Mouse (Mus musculus): ENCODE data around the gene Cacna1a. TPM values are rescaled to one million over a fixed set of nuclear protein-coding genes. Genes with fewer than 3 reads are reported as not detected.
"Not testable (repeated sequence)": the region's sequence is repeated elsewhere in the genome, so short reads cannot be mapped to it uniquely, and the experiment has no call there.

Cacna1a gene
- polyA plus RNA-seq, 1 experiment from 2014 or later, result 0.74 TPM

- H3K27ac ChIP-seq, result no peak overlapping the region
- no peaks in the 10 kb centered on the region for H3K27me3 ChIP-seq
- WGBS (ENCODE audit: insufficient replicate concordance), result 71% methylated on average over 4 of the region's 4 CpGs
- no peak for DNase-seq
- no peaks in the 10 kb centered on the region for H3K36me3 ChIP-seq
- H3K4me2 ChIP-seq, result no peak overlapping the region
- H3K4me3 ChIP-seq (replicated peaks), result no peak overlapping the region
- no peak overlapping the region for H3K9ac ChIP-seq
- no peak for ATAC-seq (ENCODE audit: low read depth)
- no peaks in the 10 kb centered on the region for H3K4me1 ChIP-seq (replicated peaks)
- H3K9me3 ChIP-seq (replicated peaks), result no peaks in the 10 kb centered on the region
These were observed 94.8 kb downstream of the Cacna1a start for GRCm38 (mm10) chr8:84483004-84483403.

GRCm38 (mm10) chr8:84485366-84485765 lies 97.1 kb downstream of the Cacna1a start:
- no peak overlapping the region for H3K27ac ChIP-seq
- ATAC-seq (ENCODE audit: low read depth) (no peak), DNase-seq (no peak)
- no peaks in the 10 kb centered on the region for H3K27me3 ChIP-seq
- no peaks in the 10 kb centered on the region for H3K9me3 ChIP-seq (replicated peaks)
- no peak overlapping the region for H3K9ac ChIP-seq
- no peaks in the 10 kb centered on the region for H3K4me1 ChIP-seq (replicated peaks)
- no peak overlapping the region for H3K4me2 ChIP-seq
- H3K36me3 ChIP-seq, result no peaks in the 10 kb centered on the region
- H3K4me3 ChIP-seq (replicated peaks), result no peak overlapping the region
- WGBS (ENCODE audit: insufficient replicate concordance), result 62% methylated on average over 4 of the region's 4 CpGs

- Histone ChIP-seq H3K4me2 (no peak overlapping the region), H3K27me3 (no peaks in the 10 kb centered on the region), H3K9ac (no peak overlapping the region), H3K4me1 (replicated peaks) (no peaks in the 10 kb centered on the region), H3K9me3 (replicated peaks) (no peaks in the 10 kb centered on the region), H3K4me3 (replicated peaks) (no peak overlapping the region), H3K36me3 (no peaks in the 10 kb centered on the region), H3K27ac (no peak overlapping the region)
- 51% methylated on average over 7 of the region's 7 CpGs for WGBS (ENCODE audit: insufficient replicate concordance)
- no peak for DNase-seq
- no peak for ATAC-seq (ENCODE audit: low read depth)
These were observed 97.6 kb downstream of the Cacna1a start for GRCm38 (mm10) chr8:84485864-84486263.

- Histone ChIP-seq H3K27me3 (no peaks in the 10 kb centered on the region), H3K9me3 (replicated peaks) (no peaks in the 10 kb centered on the region), H3K4me3 (replicated peaks) (no peak overlapping the region), H3K27ac (no peak overlapping the region), H3K4me1 (replicated peaks) (no peaks in the 10 kb centered on the region), H3K9ac (no peak overlapping the region), H3K36me3 (no peaks in the 10 kb centered on the region), H3K4me2 (no peak overlapping the region)
- 55% methylated on average over 3 of the region's 3 CpGs for WGBS (ENCODE audit: insufficient replicate concordance)
- no peak for DNase-seq
- ATAC-seq (ENCODE audit: low read depth), result no peak
These were observed 101.0 kb downstream of the Cacna1a start for GRCm38 (mm10) chr8:84489223-84489622.

GRCm38 (mm10) chr8:84494541-84495084 lies 106.4 kb downstream of the Cacna1a start:
- 76% methylated on average over 6 of the region's 6 CpGs for WGBS (ENCODE audit: insufficient replicate concordance)
- Histone ChIP-seq H3K27ac (no peak overlapping the region), H3K4me3 (replicated peaks) (no peak overlapping the region), H3K4me2 (no peak overlapping the region), H3K36me3 (no peaks in the 10 kb centered on the region), H3K9ac (no peak overlapping the region), H3K4me1 (replicated peaks) (no peaks in the 10 kb centered on the region), H3K9me3 (replicated peaks) (no peaks in the 10 kb centered on the region), H3K27me3 (no peaks in the 10 kb centered on the region)
- no peak for DNase-seq
- ATAC-seq (ENCODE audit: low read depth), result no peak

GRCm38 (mm10) chr8:84501181-84501580 lies 112.9 kb downstream of the Cacna1a start:
- Histone ChIP-seq H3K36me3 (no peaks in the 10 kb centered on the region), H3K4me3 (replicated peaks) (no peak overlapping the region), H3K27me3 (no peaks in the 10 kb centered on the region), H3K9ac (no peak overlapping the region), H3K4me1 (replicated peaks) (no peaks in the 10 kb centered on the region; the same call in 1 of the 2 replicates), H3K9me3 (replicated peaks) (no peaks in the 10 kb centered on the region), H3K4me2 (no peak overlapping the region), H3K27ac (no peak overlapping the region)
- ATAC-seq (ENCODE audit: low read depth) (no peak), DNase-seq (no peak)
- 23% methylated on average over 5 of the region's 5 CpGs for WGBS (ENCODE audit: insufficient replicate concordance)

- Histone ChIP-seq H3K4me1 (replicated peaks) (no peaks in the 10 kb centered on the region; the same call in 1 of the 2 replicates), H3K4me2 (no peak overlapping the region), H3K27me3 (no peaks in the 10 kb centered on the region), H3K9ac (no peak overlapping the region), H3K9me3 (replicated peaks) (no peaks in the 10 kb centered on the region), H3K27ac (no peak overlapping the region), H3K36me3 (no peaks in the 10 kb centered on the region), H3K4me3 (replicated peaks) (no peak overlapping the region)
- DNase-seq (no peak), ATAC-seq (ENCODE audit: low read depth) (no peak)
- WGBS (ENCODE audit: insufficient replicate concordance), result 39% methylated on average over 10 of the region's 10 CpGs
These were observed 113.5 kb downstream of the Cacna1a start for GRCm38 (mm10) chr8:84501671-84502308.

- no peak for DNase-seq
- no peak overlapping the region for H3K9ac ChIP-seq
- no peak overlapping the region for H3K4me3 ChIP-seq (replicated peaks)
- H3K36me3 ChIP-seq, result no peaks in the 10 kb centered on the region
- no peak overlapping the region for H3K4me2 ChIP-seq
- no peaks in the 10 kb centered on the region for H3K27me3 ChIP-seq
- 57% methylated on average over 4 of the region's 4 CpGs for WGBS (ENCODE audit: insufficient replicate concordance)
- no peaks in the 10 kb centered on the region for H3K9me3 ChIP-seq (replicated peaks)
- ATAC-seq (ENCODE audit: low read depth), result no peak
- H3K4me1 ChIP-seq (replicated peaks), result no peaks in the 10 kb centered on the region; the same call in 1 of the 2 replicates
- no peak overlapping the region for H3K27ac ChIP-seq
These were observed 114.4 kb downstream of the Cacna1a start for GRCm38 (mm10) chr8:84502638-84503037.

GRCm38 (mm10) chr8:84507220-84507619 lies 119.0 kb downstream of the Cacna1a start:
- Histone ChIP-seq H3K27me3 (no peaks in the 10 kb centered on the region), H3K9ac (no peak overlapping the region), H3K27ac (no peak overlapping the region), H3K4me2 (no peak overlapping the region), H3K9me3 (replicated peaks) (no peaks in the 10 kb centered on the region), H3K4me3 (replicated peaks) (no peak overlapping the region), H3K36me3 (no peaks in the 10 kb centered on the region), H3K4me1 (replicated peaks) (no peaks in the 10 kb centered on the region)
- 63% methylated on average over 5 of the region's 5 CpGs for WGBS (ENCODE audit: insufficient replicate concordance)
- ATAC-seq (ENCODE audit: low read depth) (no peak), DNase-seq (no peak)

- not testable (repeated sequence) for ATAC-seq (ENCODE audit: low read depth); DNase-seq; H3K9ac ChIP-seq; H3K4me3 ChIP-seq (replicated peaks); H3K36me3 ChIP-seq; H3K27me3 ChIP-seq; H3K9me3 ChIP-seq (replicated peaks); H3K4me2 ChIP-seq; H3K27ac ChIP-seq; H3K4me1 ChIP-seq (replicated peaks)
- 54% methylated on average over 6 of the region's 6 CpGs for WGBS (ENCODE audit: insufficient replicate concordance)
These were observed 121.5 kb downstream of the Cacna1a start for GRCm38 (mm10) chr8:84509764-84510163.

GRCm38 (mm10) chr8:84511621-84512020 lies 123.4 kb downstream of the Cacna1a start:
- no peak for DNase-seq
- WGBS (ENCODE audit: insufficient replicate concordance), result 72% methylated on average over 13 of the region's 13 CpGs
- Histone ChIP-seq H3K36me3 (no peaks in the 10 kb centered on the region), H3K9ac (no peak overlapping the region), H3K27ac (no peak overlapping the region), H3K27me3 (no peaks in the 10 kb centered on the region), H3K4me2 (no peak overlapping the region), H3K4me1 (replicated peaks) (no peaks in the 10 kb centered on the region), H3K9me3 (replicated peaks) (no peaks in the 10 kb centered on the region), H3K4me3 (replicated peaks) (no peak overlapping the region)
- no peak for ATAC-seq (ENCODE audit: low read depth)

GRCm38 (mm10) chr8:84513765-84514164 lies 125.5 kb downstream of the Cacna1a start:
- Histone ChIP-seq H3K9ac (no peak overlapping the region), H3K4me2 (no peak overlapping the region), H3K4me3 (replicated peaks) (no peak overlapping the region), H3K27me3 (no peaks in the 10 kb centered on the region), H3K36me3 (no peaks in the 10 kb centered on the region), H3K4me1 (replicated peaks) (no peaks in the 10 kb centered on the region), H3K27ac (no peak overlapping the region), H3K9me3 (replicated peaks) (no peaks in the 10 kb centered on the region)
- ATAC-seq (ENCODE audit: low read depth) (no peak), DNase-seq (no peak)
- WGBS (ENCODE audit: insufficient replicate concordance), result 9% methylated on average over 2 of the region's 2 CpGs

All from liver, embryonic 13.5 days (tissue).